Mouse (Mus musculus): ENCODE results near the gene Ndufaf5.
A peak's percentile ranks its signal among the peaks of the same experiment; 100 is the strongest.
"Not testable (repeated sequence)": the region's sequence is repeated elsewhere in the genome, so short reads cannot be mapped to it uniquely, and the experiment has no call there.

Ndufaf5 gene

GRCm38 (mm10) chr2:140170127-140170802 is at the start of gene Ndufaf5, which contains the start of gene Esf1:
Ndufaf5 (plus strand) TSS chr2:140170649.
Esf1 (minus strand) TSS chr2:140170564.
- DNase-seq (ENCODE audit: low spot score), result peak; percentile 100

- DNase-seq (ENCODE audit: low spot score), result peak; percentile 10
These were observed 44.9 kb upstream of the Ndufaf5 start for GRCm38 (mm10) chr2:140125516-140125915.

GRCm38 (mm10) chr2:140151743-140152142 is 18.7 kb upstream of the Ndufaf5 start, which contains the start of gene Gm17374:
Gm17374 (plus strand) TSS chr2:140152043.
- DNase-seq (ENCODE audit: low spot score), result not testable (repeated sequence)

- peak; percentile 32 for DNase-seq (ENCODE audit: low spot score)
These were observed 11.2 kb upstream of the Ndufaf5 start for GRCm38 (mm10) chr2:140159186-140159730.

- DNase-seq (ENCODE audit: low spot score), result no peak
These were observed 7.0 kb upstream of the Ndufaf5 start for GRCm38 (mm10) chr2:140163351-140163854.

- no peak for DNase-seq (ENCODE audit: low spot score)
These were observed 1.4 kb upstream of the Ndufaf5 start for GRCm38 (mm10) chr2:140169057-140169456.

- peak; percentile 63 for DNase-seq (ENCODE audit: low spot score)
These were observed 529 bp downstream of the Ndufaf5 start for GRCm38 (mm10) chr2:140170803-140171553.

GRCm38 (mm10) chr2:140185685-140186210 is 15.3 kb downstream of the Ndufaf5 start:
- not testable (repeated sequence) for DNase-seq (ENCODE audit: low spot score)

GRCm38 (mm10) chr2:140200713-140201112 is 30.3 kb downstream of the Ndufaf5 start:
- no peak for DNase-seq (ENCODE audit: low spot score)

GRCm38 (mm10) chr2:140202573-140202972 is 32.1 kb downstream of the Ndufaf5 start:
- DNase-seq (ENCODE audit: low spot score), result no peak

- DNase-seq (ENCODE audit: low spot score), result no peak
These were observed 33.3 kb downstream of the Ndufaf5 start for GRCm38 (mm10) chr2:140203756-140204155.

- DNase-seq (ENCODE audit: low spot score), result no peak
These were observed 44.1 kb downstream of the Ndufaf5 start for GRCm38 (mm10) chr2:140214519-140215027.

- no peak for DNase-seq (ENCODE audit: low spot score)
These were observed 45.0 kb downstream of the Ndufaf5 start for GRCm38 (mm10) chr2:140215415-140215814.

GRCm38 (mm10) chr2:140215965-140216364 is 45.5 kb downstream of the Ndufaf5 start:
- no peak for DNase-seq (ENCODE audit: low spot score)

- peak; percentile 16 for DNase-seq (ENCODE audit: low spot score)
These were observed 49.9 kb downstream of the Ndufaf5 start for GRCm38 (mm10) chr2:140220325-140220724.

GRCm38 (mm10) chr2:140230295-140230694 is 59.8 kb downstream of the Ndufaf5 start:
- no peak for DNase-seq (ENCODE audit: low spot score)

GRCm38 (mm10) chr2:140237245-140237644 is 66.8 kb downstream of the Ndufaf5 start:
- DNase-seq (ENCODE audit: low spot score), result peak; percentile 64

- DNase-seq (ENCODE audit: low spot score), result no peak
These were observed 71.9 kb downstream of the Ndufaf5 start for GRCm38 (mm10) chr2:140242398-140242797.

GRCm38 (mm10) chr2:140243105-140243504 is 72.7 kb downstream of the Ndufaf5 start:
- DNase-seq (ENCODE audit: low spot score), result no peak

Data from embryo, embryonic 10 days (tissue).